Mouse (Mus musculus): ENCODE results near the gene Fam198a.
A peak's percentile ranks its signal among the peaks of the same experiment; 100 is the strongest.

Fam198a gene

GRCm38 (mm10) chr9:122022776-122023175 lies 72.0 kb downstream of the Fam198a start:
- DNase-seq: peak; percentile 69 to 77

- no peak for DNase-seq
Observed at GRCm38 (mm10) chr9:122023873-122024272, 73.1 kb downstream of the Fam198a start.

- no peak for DNase-seq
Observed at GRCm38 (mm10) chr9:122024419-122024818, 73.6 kb downstream of the Fam198a start.

- DNase-seq: no peak
Observed at GRCm38 (mm10) chr9:122025855-122026590, 75.2 kb downstream of the Fam198a start.

GRCm38 (mm10) chr9:122027081-122027913 lies 76.5 kb downstream of the Fam198a start:
- DNase-seq: peak; percentile 93 to 94

- no peak for DNase-seq
Observed at GRCm38 (mm10) chr9:122027914-122028745, 77.3 kb downstream of the Fam198a start.

GRCm38 (mm10) chr9:122029765-122030164 lies 79.0 kb downstream of the Fam198a start:
- DNase-seq: no peak

Data from cerebellum, postnatal 36 days (tissue).